Mouse (Mus musculus): ENCODE results near the gene Dscam. TPM values are rescaled to one million over a fixed set of nuclear protein-coding genes. Genes with fewer than 3 reads are reported as not detected.
A peak's percentile ranks its signal among the peaks of the same experiment; 100 is the strongest.

The Dscam gene
- polyA plus RNA-seq, 1 experiment = under 0.01 TPM

- H3K79me2 ChIP-seq (ENCODE audit: control insufficient read depth, insufficient read depth) = no peaks in the 10 kb centered on the region
- no peak overlapping the region for H3ac ChIP-seq (ENCODE audit: control insufficient read depth, insufficient read length)
- H3K36me3 ChIP-seq (ENCODE audit: control insufficient read depth, insufficient read depth) = no peaks in the 10 kb centered on the region
- TF ChIP-seq POLR2A (IDR thresholded peaks at IDR 0.05; ENCODE audit: insufficient read length, low read depth) (no peak), MYOG (IDR thresholded peaks at IDR 0.05; ENCODE audit: control insufficient read depth in 1 of 3, insufficient read depth in 1 of 3, insufficient read length in 2 of 3, low read depth in 2 of 3) (no peak), POLR2AphosphoS2 (IDR thresholded peaks at IDR 0.05; ENCODE audit: insufficient read length, low read depth) (no peak), MYOD1 (IDR thresholded peaks at IDR 0.05; ENCODE audit: control insufficient read depth in 1 of 3, insufficient read length in 2 of 3, low read depth in 2 of 3) (no peak), TCF12 (IDR thresholded peaks at IDR 0.05; ENCODE audit: insufficient read depth, poor library complexity, severe bottlenecking) (no peak), USF1 (IDR thresholded peaks at IDR 0.05; ENCODE audit: low read depth) (no peak), SRF (IDR thresholded peaks at IDR 0.05; ENCODE audit: control insufficient read depth, insufficient read length, low read depth) (no peak), E2F4 (IDR thresholded peaks at IDR 0.05; ENCODE audit: insufficient read depth) (no peak), CEBPB (IDR thresholded peaks at IDR 0.05; ENCODE audit: insufficient read depth, poor library complexity, severe bottlenecking) (no peak), MAX (IDR thresholded peaks at IDR 0.05; ENCODE audit: low read depth) (no peak)
- H3K4me3 ChIP-seq = no peak overlapping the region
- H3K4me2 ChIP-seq (ENCODE audit: low read depth) = no peak overlapping the region
- H3K27me3 ChIP-seq (ENCODE audit: control insufficient read depth, insufficient read depth, insufficient read length) = no peaks in the 10 kb centered on the region
These were observed 243.6 kb downstream of the Dscam start for GRCm38 (mm10) chr16:96926977-96927376.

- H3K27me3 ChIP-seq (ENCODE audit: control insufficient read depth, insufficient read depth, insufficient read length) = no peaks in the 10 kb centered on the region
- no peak overlapping the region for H3ac ChIP-seq (ENCODE audit: control insufficient read depth, insufficient read length)
- no peaks in the 10 kb centered on the region for H3K36me3 ChIP-seq (ENCODE audit: control insufficient read depth, insufficient read depth)
- TF ChIP-seq MYOD1 (IDR thresholded peaks at IDR 0.05; ENCODE audit: control insufficient read depth in 1 of 3, insufficient read length in 2 of 3, low read depth in 2 of 3) (no peak), USF1 (IDR thresholded peaks at IDR 0.05; ENCODE audit: low read depth) (peak; percentile 18)
- H3K4me3 ChIP-seq = no peak overlapping the region
- H3K79me2 ChIP-seq (ENCODE audit: control insufficient read depth, insufficient read depth) = no peaks in the 10 kb centered on the region
- no peak overlapping the region for H3K4me2 ChIP-seq (ENCODE audit: low read depth)
These were observed 246.6 kb downstream of the Dscam start for GRCm38 (mm10) chr16:96923941-96924340.

- TF ChIP-seq TCF12 (IDR thresholded peaks at IDR 0.05; ENCODE audit: insufficient read depth, poor library complexity, severe bottlenecking) = no peak
- no peak for TF ChIP-seq MYOD1 (IDR thresholded peaks at IDR 0.05; ENCODE audit: control insufficient read depth in 1 of 3, insufficient read length in 2 of 3, low read depth in 2 of 3)
- TF ChIP-seq REST (IDR thresholded peaks at IDR 0.05; ENCODE audit: insufficient read depth, insufficient read length) = no peak
- TF ChIP-seq POLR2AphosphoS2 (IDR thresholded peaks at IDR 0.05; ENCODE audit: insufficient read length, low read depth) = no peak
- no peak for TF ChIP-seq MYOG (IDR thresholded peaks at IDR 0.05; ENCODE audit: control insufficient read depth in 1 of 3, insufficient read depth in 1 of 3, insufficient read length in 2 of 3, low read depth in 2 of 3)
- no peak for TF ChIP-seq POLR2A (IDR thresholded peaks at IDR 0.05; ENCODE audit: insufficient read length, low read depth)
- TF ChIP-seq CEBPB (IDR thresholded peaks at IDR 0.05; ENCODE audit: insufficient read depth, poor library complexity, severe bottlenecking) = no peak
- TF ChIP-seq SRF (IDR thresholded peaks at IDR 0.05; ENCODE audit: control insufficient read depth, insufficient read length, low read depth) = no peak
- TF ChIP-seq TCF3 (IDR thresholded peaks at IDR 0.05; ENCODE audit: insufficient read length, low read depth) = no peak
- TF ChIP-seq MAX (IDR thresholded peaks at IDR 0.05; ENCODE audit: low read depth) = no peak
- TF ChIP-seq E2F4 (IDR thresholded peaks at IDR 0.05; ENCODE audit: insufficient read depth) = no peak
- no peak for TF ChIP-seq USF1 (IDR thresholded peaks at IDR 0.05; ENCODE audit: low read depth)
- Histone ChIP-seq H3K4me3 (no peak overlapping the region), H3K27me3 (ENCODE audit: control insufficient read depth, insufficient read depth, insufficient read length) (no peaks in the 10 kb centered on the region), H3K36me3 (ENCODE audit: control insufficient read depth, insufficient read depth) (no peaks in the 10 kb centered on the region), H3K79me2 (ENCODE audit: control insufficient read depth, insufficient read depth) (no peaks in the 10 kb centered on the region), H3K4me2 (ENCODE audit: low read depth) (no peak overlapping the region), H3ac (ENCODE audit: control insufficient read depth, insufficient read length) (no peak overlapping the region)
These were observed 256.1 kb downstream of the Dscam start for GRCm38 (mm10) chr16:96914495-96914894.

GRCm38 (mm10) chr16:96912836-96913235 is 257.7 kb downstream of the Dscam start:
- H3K27me3 ChIP-seq (ENCODE audit: control insufficient read depth, insufficient read depth, insufficient read length) = no peaks in the 10 kb centered on the region
- TF ChIP-seq MAX (IDR thresholded peaks at IDR 0.05; ENCODE audit: low read depth) (no peak), TCF12 (IDR thresholded peaks at IDR 0.05; ENCODE audit: insufficient read depth, poor library complexity, severe bottlenecking) (no peak), USF1 (IDR thresholded peaks at IDR 0.05; ENCODE audit: low read depth) (no peak), MYOD1 (IDR thresholded peaks at IDR 0.05; ENCODE audit: control insufficient read depth in 1 of 3, insufficient read length in 2 of 3, low read depth in 2 of 3) (no peak), TCF3 (IDR thresholded peaks at IDR 0.05; ENCODE audit: insufficient read length, low read depth) (no peak), CEBPB (IDR thresholded peaks at IDR 0.05; ENCODE audit: insufficient read depth, poor library complexity, severe bottlenecking) (no peak), POLR2AphosphoS2 (IDR thresholded peaks at IDR 0.05; ENCODE audit: insufficient read length, low read depth) (no peak), POLR2A (IDR thresholded peaks at IDR 0.05; ENCODE audit: insufficient read length, low read depth) (no peak), SRF (IDR thresholded peaks at IDR 0.05; ENCODE audit: control insufficient read depth, insufficient read length, low read depth) (no peak), MYOG (IDR thresholded peaks at IDR 0.05; ENCODE audit: control insufficient read depth in 1 of 3, insufficient read depth in 1 of 3, insufficient read length in 2 of 3, low read depth in 2 of 3) (no peak), REST (IDR thresholded peaks at IDR 0.05; ENCODE audit: insufficient read depth, insufficient read length) (no peak), E2F4 (IDR thresholded peaks at IDR 0.05; ENCODE audit: insufficient read depth) (no peak)
- H3K36me3 ChIP-seq (ENCODE audit: control insufficient read depth, insufficient read depth) = no peaks in the 10 kb centered on the region
- H3ac ChIP-seq (ENCODE audit: control insufficient read depth, insufficient read length) = no peak overlapping the region
- no peak overlapping the region for H3K4me3 ChIP-seq
- no peaks in the 10 kb centered on the region for H3K79me2 ChIP-seq (ENCODE audit: control insufficient read depth, insufficient read depth)
- H3K4me2 ChIP-seq (ENCODE audit: low read depth) = no peak overlapping the region

- Histone ChIP-seq H3K4me2 (ENCODE audit: low read depth) (no peak overlapping the region), H3K36me3 (ENCODE audit: control insufficient read depth, insufficient read depth) (no peaks in the 10 kb centered on the region), H3K79me2 (ENCODE audit: control insufficient read depth, insufficient read depth) (no peaks in the 10 kb centered on the region), H3ac (ENCODE audit: control insufficient read depth, insufficient read length) (no peak overlapping the region), H3K4me3 (no peak overlapping the region), H3K27me3 (ENCODE audit: control insufficient read depth, insufficient read depth, insufficient read length) (no peaks in the 10 kb centered on the region)
- TF ChIP-seq SRF (IDR thresholded peaks at IDR 0.05; ENCODE audit: control insufficient read depth, insufficient read length, low read depth) (no peak), MYOD1 (IDR thresholded peaks at IDR 0.05; ENCODE audit: control insufficient read depth in 1 of 3, insufficient read length in 2 of 3, low read depth in 2 of 3) (no peak), POLR2A (IDR thresholded peaks at IDR 0.05; ENCODE audit: insufficient read length, low read depth) (no peak), CEBPB (IDR thresholded peaks at IDR 0.05; ENCODE audit: insufficient read depth, poor library complexity, severe bottlenecking) (no peak), REST (IDR thresholded peaks at IDR 0.05; ENCODE audit: insufficient read depth, insufficient read length) (no peak)
These were observed 258.4 kb downstream of the Dscam start for GRCm38 (mm10) chr16:96912103-96912502.

Measured in myocyte (in vitro differentiated cells).